Mouse (Mus musculus) heart, embryonic 10.5 days (tissue): Measurements from ENCODE around the gene Tjp1. TPM values are rescaled to one million over a fixed set of nuclear protein-coding genes. Genes with fewer than 3 reads are reported as not detected.

Experiments used
- DNase-seq: peaks from one replicate; pipeline ENCODE4 v3.0.0-alpha.2; 2017; ENCODE audit warnings: low spot score
- H3K27ac ChIP-seq: fragments of 300-500 bp; sonication (generic); 2 replicates; pipeline ENCODE4 v1.5.1; 2016; ENCODE audit warnings: mild to moderate bottlenecking
- H3K27me3 ChIP-seq: fragments of 300-500 bp; sonication (generic); 2 replicates; pipeline ENCODE4 v1.6.1; 2016; ENCODE audit warnings: mild to moderate bottlenecking; ENCODE audit not compliant: poor library complexity, insufficient read depth, severe bottlenecking
- H3K36me3 ChIP-seq: fragments of 300-500 bp; sonication (generic); 2 replicates; pipeline ENCODE4 v1.6.1; 2016; ENCODE audit warnings: mild to moderate bottlenecking, moderate library complexity
- H3K4me1 ChIP-seq: fragments of 300-500 bp; sonication (generic); 2 replicates; pipeline ENCODE4 v1.6.1; 2016; ENCODE audit warnings: mild to moderate bottlenecking
- H3K4me3 ChIP-seq: fragments of 300-500 bp; sonication (generic); 2 replicates; pipeline ENCODE4 v1.5.1; 2016; ENCODE audit warnings: mild to moderate bottlenecking, moderate library complexity
- H3K9me3 ChIP-seq: fragments of 300-500 bp; sonication (generic); 2 replicates; pipeline ENCODE4 v1.6.1; 2016; ENCODE audit warnings: mild to moderate bottlenecking, moderate library complexity
- WGBS: fragments of 180-500 bp; shearing (Covaris S2); methylation state at CpG from one replicate; pipeline ENCODE4 v1.1.7; 2016; 5-methylcytosine and 5-hydroxymethylcytosine counted together
- polyA plus RNA-seq: library from polyadenylated mRNA; unstranded; fragments of >200 nt; fragmentation: Nextera tagmentation; extraction: Ambion mirVana; gene quantifications from 2 replicates; pipeline ENCODE4 v1.2.1, GENCODE M21; 2016

The Tjp1 gene
- polyA plus RNA-seq: 28.1 and 33.6 TPM in 2 replicates

- H3K4me1 ChIP-seq: 0 out of 2 replicates have a peak, but pooled peaks cover 6% of the 10 kb centered on the region
- peak within 1 kb of the TSS; percentile 2; the same call in 1 of the 2 replicates for H3K27ac ChIP-seq
- no peak for DNase-seq
- H3K27me3 ChIP-seq: peaks cover 73% of the 10 kb centered on the region
- H3K4me3 ChIP-seq: peak within 1 kb of the TSS; percentile 68
- WGBS: 2% methylated on average over 111 of the region's 115 CpGs
- no peaks in the 10 kb centered on the region for H3K9me3 ChIP-seq
- no peaks in the 10 kb centered on the region for H3K36me3 ChIP-seq
These were observed at the start of gene Tjp1 for GRCm38 (mm10) chr7:65527071-65528007. Tjp1 (minus strand) TSS chr7:65527781.

- peaks cover 2% of the 10 kb centered on the region; the same call in 1 of the 2 replicates for H3K4me1 ChIP-seq
- no peaks in the 10 kb centered on the region for H3K36me3 ChIP-seq
- 57% methylated on average over 12 of the region's 12 CpGs for WGBS
- no peak overlapping the region for H3K4me3 ChIP-seq
- no peaks in the 10 kb centered on the region for H3K9me3 ChIP-seq
- DNase-seq: no peak
- H3K27ac ChIP-seq: no peak overlapping the region
- no peaks in the 10 kb centered on the region; the same call in 1 of the 2 replicates for H3K27me3 ChIP-seq
These were observed 49.5 kb upstream of the Tjp1 start for GRCm38 (mm10) chr7:65577118-65577517.

- WGBS: 61% methylated on average over 5 of the region's 5 CpGs
- Histone ChIP-seq H3K27ac (no peak overlapping the region), H3K9me3 (no peaks in the 10 kb centered on the region), H3K36me3 (no peaks in the 10 kb centered on the region), H3K4me3 (no peak overlapping the region), H3K27me3 (no peaks in the 10 kb centered on the region; the same call in 1 of the 2 replicates), H3K4me1 (no peaks in the 10 kb centered on the region; the same call in 1 of the 2 replicates)
- DNase-seq: no peak
These were observed 45.1 kb upstream of the Tjp1 start for GRCm38 (mm10) chr7:65572731-65573130.

GRCm38 (mm10) chr7:65570691-65571090, 43.1 kb upstream of the Tjp1 start:
- 77% methylated on average over 4 of the region's 4 CpGs for WGBS
- no peaks in the 10 kb centered on the region for H3K4me1 ChIP-seq
- no peaks in the 10 kb centered on the region; the same call in 1 of the 2 replicates for H3K27me3 ChIP-seq
- DNase-seq: no peak
- no peaks in the 10 kb centered on the region for H3K36me3 ChIP-seq
- no peak overlapping the region for H3K4me3 ChIP-seq
- H3K27ac ChIP-seq: no peak overlapping the region
- no peaks in the 10 kb centered on the region for H3K9me3 ChIP-seq

- no peaks in the 10 kb centered on the region for H3K4me1 ChIP-seq
- DNase-seq: no peak
- 60% methylated on average over 1 of the region's 1 CpGs for WGBS
These were observed 28.4 kb upstream of the Tjp1 start for GRCm38 (mm10) chr7:65555996-65556395.

GRCm38 (mm10) chr7:65545741-65546140, 18.2 kb upstream of the Tjp1 start:
- no peak for DNase-seq
- Histone ChIP-seq H3K9me3 (no peaks in the 10 kb centered on the region), H3K27me3 (no peaks in the 10 kb centered on the region), H3K27ac (no peak overlapping the region), H3K4me1 (no peaks in the 10 kb centered on the region), H3K36me3 (no peaks in the 10 kb centered on the region), H3K4me3 (no peak overlapping the region)
- 59% methylated on average over 5 of the region's 5 CpGs for WGBS

More at GRCm38 (mm10) chr7:65555996-65556395, 28.4 kb upstream of the Tjp1 start:
- Histone ChIP-seq H3K27me3 (no peaks in the 10 kb centered on the region), H3K4me3 (no peak overlapping the region), H3K9me3 (no peaks in the 10 kb centered on the region), H3K27ac (no peak overlapping the region), H3K36me3 (no peaks in the 10 kb centered on the region)

- H3K36me3 ChIP-seq: no peaks in the 10 kb centered on the region
- H3K27ac ChIP-seq: no peak overlapping the region
- peaks cover 27% of the 10 kb centered on the region for H3K27me3 ChIP-seq
- H3K9me3 ChIP-seq: 0 out of 2 replicates have a peak, but pooled peaks cover 9% of the 10 kb centered on the region
- DNase-seq: no peak
- no peak overlapping the region for H3K4me3 ChIP-seq
- no peaks in the 10 kb centered on the region for H3K4me1 ChIP-seq
- WGBS: 66% methylated on average over 4 of the region's 4 CpGs
These were observed 5.1 kb upstream of the Tjp1 start for GRCm38 (mm10) chr7:65532689-65533088.

- 81% methylated on average over 4 of the region's 4 CpGs for WGBS
- Histone ChIP-seq H3K36me3 (no peaks in the 10 kb centered on the region), H3K27ac (no peak overlapping the region), H3K4me1 (0 out of 2 replicates have a peak, but pooled peaks cover 6% of the 10 kb centered on the region), H3K27me3 (peaks cover 50% of the 10 kb centered on the region), H3K4me3 (no peak overlapping the region), H3K9me3 (no peaks in the 10 kb centered on the region)
- no peak for DNase-seq
These were observed 4.5 kb downstream of the Tjp1 start for GRCm38 (mm10) chr7:65523116-65523515.

GRCm38 (mm10) chr7:65522490-65522889, 5.1 kb downstream of the Tjp1 start:
- 58% methylated on average over 12 of the region's 12 CpGs for WGBS
- no peak overlapping the region for H3K27ac ChIP-seq
- H3K4me3 ChIP-seq: no peak overlapping the region
- H3K9me3 ChIP-seq: no peaks in the 10 kb centered on the region
- 0 out of 2 replicates have a peak, but pooled peaks cover 6% of the 10 kb centered on the region for H3K4me1 ChIP-seq
- peaks cover 44% of the 10 kb centered on the region for H3K27me3 ChIP-seq
- DNase-seq: no peak
- no peaks in the 10 kb centered on the region for H3K36me3 ChIP-seq

- DNase-seq: peak; percentile 56
- WGBS: 86% methylated on average over 8 of the region's 8 CpGs
- H3K4me3 ChIP-seq: no peak overlapping the region
These were observed 7.0 kb downstream of the Tjp1 start for GRCm38 (mm10) chr7:65520622-65521021.

GRCm38 (mm10) chr7:65519788-65520563, 7.6 kb downstream of the Tjp1 start:
- DNase-seq: peak; percentile 77
- Histone ChIP-seq H3K9me3 (no peaks in the 10 kb centered on the region), H3K4me1 (no peaks in the 10 kb centered on the region), H3K27ac (no peak overlapping the region), H3K27me3 (peaks cover 21% of the 10 kb centered on the region), H3K4me3 (no peak overlapping the region), H3K36me3 (no peaks in the 10 kb centered on the region)
- 39% methylated on average over 12 of the region's 12 CpGs for WGBS

More at GRCm38 (mm10) chr7:65520622-65521021, 7.0 kb downstream of the Tjp1 start:
- Histone ChIP-seq H3K36me3 (no peaks in the 10 kb centered on the region), H3K4me1 (no peaks in the 10 kb centered on the region), H3K27me3 (peaks cover 27% of the 10 kb centered on the region), H3K27ac (no peak overlapping the region), H3K9me3 (no peaks in the 10 kb centered on the region)

- Histone ChIP-seq H3K4me3 (no peak overlapping the region), H3K4me1 (no peaks in the 10 kb centered on the region), H3K27ac (no peak overlapping the region), H3K36me3 (no peaks in the 10 kb centered on the region), H3K9me3 (no peaks in the 10 kb centered on the region), H3K27me3 (peaks cover 5% of the 10 kb centered on the region; the same call in 1 of the 2 replicates)
- WGBS: 67% methylated on average over 8 of the region's 8 CpGs
- DNase-seq: no peak
These were observed 10.7 kb downstream of the Tjp1 start for GRCm38 (mm10) chr7:65516903-65517302.
